Mouse (Mus musculus) neural tube, embryonic 12.5 days (tissue): ENCODE measurements around the gene Tepsin. TPM values are rescaled to one million over a fixed set of nuclear protein-coding genes. Genes with fewer than 3 reads are reported as not detected.

Experiments
- microRNA-seq: library from miRNA; unstranded; fragments of <30 nt; microRNA quantifications from one replicate; pipeline ENCODE4, GENCODE M21; 2017
- polyA plus RNA-seq: library from polyadenylated mRNA; unstranded; fragments of >200 nt; fragmentation: Nextera tagmentation; extraction: Ambion mirVana; gene quantifications from 2 replicates; pipeline ENCODE4 v1.2.1, GENCODE M21; 2016

Tepsin gene
- polyA plus RNA-seq, 1 experiment from 2014 or later: 24.5 TPM

Small RNAs within 50 kb of the gene (microRNA-seq; reads per million reads assigned to microRNA genes)
- gene Gm25948: not detected

Other genes starting within 250 kb of the Tepsin start
- gene Chmp6, start 185.3 kb downstream of the Tepsin start, polyA plus RNA-seq: 95.6 and 99.4 TPM in 2 replicates
- gene Baiap2, start 156.0 kb downstream of the Tepsin start, polyA plus RNA-seq: 10.4 and 11.8 TPM in 2 replicates
- 14.6 and 17.6 TPM in 2 replicates for gene Aatk, start 51.6 kb downstream of the Tepsin start, polyA plus RNA-seq
- 41.3 and 43.6 TPM in 2 replicates for gene Cep131, start 11.9 kb downstream of the Tepsin start, polyA plus RNA-seq
- gene Ndufaf8, start 197 bp upstream of the Tepsin start, polyA plus RNA-seq: 48.9 and 56.4 TPM in 2 replicates
- 119 and 121 TPM in 2 replicates for gene Slc38a10, start 52.6 kb upstream of the Tepsin start, polyA plus RNA-seq
- 21.6 and 22.8 TPM in 2 replicates for gene Bahcc1, start 134.2 kb upstream of the Tepsin start, polyA plus RNA-seq
- gene Actg1, start 249.8 kb upstream of the Tepsin start, polyA plus RNA-seq: 3,655 and 3,681 TPM in 2 replicates